Mouse (Mus musculus) small intestine, adult 2 months (tissue): ENCODE results near the gene Dnajc2. TPM values are rescaled to one million over a fixed set of nuclear protein-coding genes. Genes with fewer than 3 reads are reported as not detected.

Source experiments
- H3K27ac ChIP-seq: fragments of 200-500 bp; 2 replicates; pipeline ENCODE4 v1.5.1; 2012; ENCODE audit warnings: low read depth, low read length, control low read depth, inconsistent platforms; ENCODE audit not compliant: insufficient read depth
- H3K27me3 ChIP-seq: fragments of 200-500 bp; 2 replicates; pipeline ENCODE4 v1.6.1; 2012; ENCODE audit warnings: mild to moderate bottlenecking, moderate library complexity, low read length, inconsistent platforms; ENCODE audit not compliant: control insufficient read depth, insufficient read depth
- H3K36me3 ChIP-seq: fragments of 200-500 bp; 2 replicates; pipeline ENCODE4 v1.6.1; 2012; ENCODE audit warnings: mild to moderate bottlenecking, low read length, control low read depth, inconsistent platforms; ENCODE audit not compliant: control insufficient read depth, insufficient read depth
- H3K4me1 ChIP-seq: fragments of 200-500 bp; 2 replicates; pipeline ENCODE4 v1.6.1; 2012; ENCODE audit warnings: low read length, inconsistent platforms, mixed read lengths; ENCODE audit not compliant: control insufficient read depth, insufficient read depth, insufficient read length
- H3K4me3 ChIP-seq: fragments of 200-500 bp; 2 replicates; pipeline ENCODE4 v1.5.1; 2012; ENCODE audit warnings: low read depth, mild to moderate bottlenecking, control low read depth, inconsistent platforms, low read length, moderate library complexity
- CTCF ChIP-seq: fragments of 200-500 bp; IDR thresholded peaks from 2 replicates; pipeline ENCODE4 v1.5.1; 2012; ENCODE audit warnings: low read depth, mild to moderate bottlenecking, control low read depth, inconsistent platforms, low read length, moderate library complexity, mixed read lengths; ENCODE audit not compliant: insufficient replicate concordance, insufficient read length; ENCODE audit errors: extremely low read depth
- POLR2A ChIP-seq: fragments of 200-500 bp; IDR thresholded peaks from 2 replicates; pipeline ENCODE4 v1.6.1; 2012; ENCODE audit warnings: low read depth, mild to moderate bottlenecking, control low read depth, inconsistent platforms, low read length, moderate library complexity
- WGBS: fragments of 180-500 bp; shearing (Covaris S2); methylation state at CpG from one replicate; pipeline ENCODE4 v1.1.7; 2018; 5-methylcytosine and 5-hydroxymethylcytosine counted together
- polyA plus RNA-seq: library from polyadenylated mRNA; depleted of rRNA; stranded (reverse); fragments of >200 nt; gene quantifications from 2 replicates; pipeline ENCODE4 v1.2.3, GENCODE M21; 2012

Dnajc2 gene
- polyA plus RNA-seq, 1 experiment = 9.2 TPM

- Histone ChIP-seq H3K4me3 (no peak overlapping the region), H3K27ac (no peak overlapping the region), H3K27me3 (no peaks in the 10 kb centered on the region), H3K36me3 (peaks cover 36% of the 10 kb centered on the region), H3K4me1 (no peaks in the 10 kb centered on the region)
- TF ChIP-seq CTCF = no peak
- TF ChIP-seq POLR2A = no peak
- WGBS = 92% methylated on average over 12 of the region's 12 CpGs
Observed at GRCm38 (mm10) chr5:21803691-21804188, 18.7 kb upstream of the Dnajc2 start.

DNA sequence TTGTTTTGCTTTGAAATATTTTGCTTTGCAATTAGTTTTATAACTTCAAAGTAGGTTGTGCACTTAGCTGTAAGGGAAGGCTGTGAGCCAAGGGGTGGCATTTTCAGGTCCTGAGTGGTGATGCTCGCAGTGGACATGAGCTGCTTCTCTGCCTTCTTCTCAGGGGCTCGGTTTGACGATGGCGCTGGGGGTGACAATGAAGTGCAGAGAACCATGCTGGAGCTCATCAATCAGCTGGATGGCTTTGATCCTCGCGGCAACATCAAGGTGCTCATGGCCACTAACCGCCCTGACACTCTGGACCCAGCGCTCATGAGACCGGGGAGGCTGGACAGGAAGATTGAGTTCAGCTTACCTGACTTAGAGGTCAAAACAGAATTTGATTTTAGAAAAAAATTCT is 17.9 kb upstream of the Dnajc2 start:
- Histone ChIP-seq H3K27ac (no peak overlapping the region), H3K4me3 (no peak overlapping the region), H3K4me1 (no peaks in the 10 kb centered on the region), H3K36me3 (peaks cover 43% of the 10 kb centered on the region), H3K27me3 (no peaks in the 10 kb centered on the region)
- WGBS = 94% methylated on average over 9 of the region's 9 CpGs
- TF ChIP-seq POLR2A = no peak
- TF ChIP-seq CTCF = no peak

DNA sequence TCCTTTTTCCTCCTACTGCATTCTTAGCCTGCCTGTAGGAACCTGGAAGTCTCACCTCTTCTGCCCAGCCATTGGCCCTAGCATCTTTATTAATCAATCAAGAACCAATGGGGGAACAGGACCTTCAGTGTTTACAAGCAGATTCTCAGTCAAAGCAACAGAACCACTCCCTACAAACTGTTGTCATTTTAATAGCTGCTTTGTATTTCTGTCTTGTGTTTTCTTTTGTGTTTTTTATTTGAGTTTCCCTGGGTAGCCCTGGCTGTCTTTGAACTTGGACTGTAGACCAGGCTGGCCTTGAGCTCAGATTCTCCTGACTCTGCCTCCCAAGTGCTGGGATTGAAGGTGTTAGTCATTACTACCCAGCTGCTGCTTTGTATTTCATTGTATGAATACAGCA is 7.1 kb upstream of the Dnajc2 start:
- no peaks in the 10 kb centered on the region for H3K4me1 ChIP-seq
- TF ChIP-seq CTCF = no peak
- TF ChIP-seq POLR2A = no peak
- no peaks in the 10 kb centered on the region for H3K27me3 ChIP-seq
- no peak overlapping the region for H3K27ac ChIP-seq
- no peak overlapping the region for H3K4me3 ChIP-seq
- H3K36me3 ChIP-seq = peaks cover 20% of the 10 kb centered on the region

GRCm38 (mm10) chr5:21789061-21789460 is 4.0 kb upstream of the Dnajc2 start:
- H3K27ac ChIP-seq = no peak overlapping the region
- H3K4me1 ChIP-seq = peaks cover 2% of the 10 kb centered on the region; the same call in 1 of the 2 replicates
- WGBS = 63% methylated on average over 5 of the region's 5 CpGs
- no peaks in the 10 kb centered on the region for H3K27me3 ChIP-seq
- no peak overlapping the region for H3K4me3 ChIP-seq
- peaks cover 5% of the 10 kb centered on the region for H3K36me3 ChIP-seq
- TF ChIP-seq CTCF = no peak
- no peak for TF ChIP-seq POLR2A

GRCm38 (mm10) chr5:21787186-21788105 is 2.4 kb upstream of the Dnajc2 start:
- 23% methylated on average over 11 of the region's 11 CpGs for WGBS
- no peaks in the 10 kb centered on the region for H3K27me3 ChIP-seq
- H3K27ac ChIP-seq = peak overlapping the region; percentile 51; the same call in 1 of the 2 replicates
- peak overlapping the region; percentile 90 for H3K4me3 ChIP-seq
- no peak for TF ChIP-seq POLR2A
- TF ChIP-seq CTCF = no peak
- peaks cover 2% of the 10 kb centered on the region; the same call in 1 of the 2 replicates for H3K4me1 ChIP-seq
- peaks cover 5% of the 10 kb centered on the region for H3K36me3 ChIP-seq

- Histone ChIP-seq H3K4me1 (peaks cover 2% of the 10 kb centered on the region; the same call in 1 of the 2 replicates), H3K27me3 (no peaks in the 10 kb centered on the region), H3K27ac (peak overlapping the region; percentile 70), H3K4me3 (peak overlapping the region; percentile 90), H3K36me3 (peaks cover 7% of the 10 kb centered on the region)
- 1% methylated on average over 51 of the region's 51 CpGs for WGBS
- TF ChIP-seq POLR2A = peak; percentile 59; the same call in 1 of the 2 replicates
- no peak for TF ChIP-seq CTCF
Observed at GRCm38 (mm10) chr5:21786258-21787185, 1.5 kb upstream of the Dnajc2 start.

- Histone ChIP-seq H3K4me3 (peak overlapping the region; percentile 17; the same call in 1 of the 2 replicates), H3K36me3 (peaks cover 12% of the 10 kb centered on the region), H3K27ac (no peak overlapping the region), H3K4me1 (peaks cover 2% of the 10 kb centered on the region; the same call in 1 of the 2 replicates), H3K27me3 (no peaks in the 10 kb centered on the region)
- WGBS = 73% methylated on average over 7 of the region's 7 CpGs
- TF ChIP-seq CTCF = no peak
- TF ChIP-seq POLR2A = no peak
Observed at GRCm38 (mm10) chr5:21785776-21786175, 725 bp upstream of the Dnajc2 start.
